Mouse (Mus musculus): ENCODE results near the gene Ddx46.
"Not testable (repeated sequence)": the region's sequence is repeated elsewhere in the genome, so short reads cannot be mapped to it uniquely, and the experiment has no call there.

Ddx46 gene

GRCm38 (mm10) chr13:55640480-55640879 lies 5.7 kb downstream of the Ddx46 start:
- peak; percentile 71 for DNase-seq

GRCm38 (mm10) chr13:55644525-55644924 lies 9.7 kb downstream of the Ddx46 start:
- DNase-seq, result no peak

GRCm38 (mm10) chr13:55650098-55650497 lies 15.3 kb downstream of the Ddx46 start:
- no peak for DNase-seq

GRCm38 (mm10) chr13:55650980-55651379 lies 16.2 kb downstream of the Ddx46 start:
- no peak for DNase-seq

GRCm38 (mm10) chr13:55668550-55668949 lies 33.7 kb downstream of the Ddx46 start:
- DNase-seq, result peak; percentile 31

- DNase-seq, result no peak
These were observed 37.9 kb downstream of the Ddx46 start for GRCm38 (mm10) chr13:55672711-55673110.

GRCm38 (mm10) chr13:55677364-55677763 lies 42.5 kb downstream of the Ddx46 start:
- no peak for DNase-seq

GRCm38 (mm10) chr13:55682201-55682600 lies 47.4 kb downstream of the Ddx46 start:
- DNase-seq, result peak; percentile 52

GRCm38 (mm10) chr13:55683581-55683980 lies 48.8 kb downstream of the Ddx46 start:
- DNase-seq, result no peak

- DNase-seq, result no peak
These were observed 51.3 kb downstream of the Ddx46 start for GRCm38 (mm10) chr13:55686107-55686633.

GRCm38 (mm10) chr13:55687927-55688602 lies 53.2 kb downstream of the Ddx46 start:
- no peak for DNase-seq

GRCm38 (mm10) chr13:55692535-55693242 lies 57.9 kb downstream of the Ddx46 start, which contains the start of gene B230219D22Rik:
TSS of gene B230219D22Rik (plus strand) at chr13:55693124.
- DNase-seq, result peak; percentile 88

GRCm38 (mm10) chr13:55693243-55693721 lies 58.5 kb downstream of the Ddx46 start:
- no peak for DNase-seq

GRCm38 (mm10) chr13:55694110-55694509 lies 59.3 kb downstream of the Ddx46 start:
- no peak for DNase-seq

- DNase-seq, result not testable (repeated sequence)
These were observed 61.2 kb downstream of the Ddx46 start for GRCm38 (mm10) chr13:55695989-55696388.

- DNase-seq, result no peak
These were observed 69.5 kb downstream of the Ddx46 start for GRCm38 (mm10) chr13:55704301-55704700.

- no peak for DNase-seq
These were observed 78.0 kb downstream of the Ddx46 start for GRCm38 (mm10) chr13:55712846-55713245.

GRCm38 (mm10) chr13:55714501-55715166 lies 79.8 kb downstream of the Ddx46 start, which contains the start of gene Txndc15:
TSS of gene Txndc15 (plus strand) at chr13:55714650.
- peak; percentile 81 for DNase-seq

GRCm38 (mm10) chr13:55715167-55715512 lies 80.3 kb downstream of the Ddx46 start:
- DNase-seq, result peak; percentile 16

GRCm38 (mm10) chr13:55715908-55716510 lies 81.2 kb downstream of the Ddx46 start:
- no peak for DNase-seq

- DNase-seq, result no peak
These were observed 86.7 kb downstream of the Ddx46 start for GRCm38 (mm10) chr13:55721516-55721915.

GRCm38 (mm10) chr13:55721995-55722394 lies 87.2 kb downstream of the Ddx46 start:
- no peak for DNase-seq

GRCm38 (mm10) chr13:55726598-55727119 lies 91.8 kb downstream of the Ddx46 start:
- no peak for DNase-seq

Data from kidney, adult 11 months (tissue).